Mouse (Mus musculus): ENCODE measurements around the gene Cyp11a1. TPM values are rescaled to one million over a fixed set of nuclear protein-coding genes. Genes with fewer than 3 reads are reported as not detected.

Gene Cyp11a1
- total RNA-seq, 2 experiments from 2014 or later = 1.1 to 2.4 TPM

- DNase-seq (ENCODE audit: low spot score in 2 of 2) = no peak
Measured at GRCm38 (mm10) chr9:58003272-58003671, 2.9 kb upstream of the Cyp11a1 start.

- no peak for DNase-seq (ENCODE audit: low spot score in 2 of 2)
Measured at GRCm38 (mm10) chr9:58008336-58009014, 2.3 kb downstream of the Cyp11a1 start.

DNA sequence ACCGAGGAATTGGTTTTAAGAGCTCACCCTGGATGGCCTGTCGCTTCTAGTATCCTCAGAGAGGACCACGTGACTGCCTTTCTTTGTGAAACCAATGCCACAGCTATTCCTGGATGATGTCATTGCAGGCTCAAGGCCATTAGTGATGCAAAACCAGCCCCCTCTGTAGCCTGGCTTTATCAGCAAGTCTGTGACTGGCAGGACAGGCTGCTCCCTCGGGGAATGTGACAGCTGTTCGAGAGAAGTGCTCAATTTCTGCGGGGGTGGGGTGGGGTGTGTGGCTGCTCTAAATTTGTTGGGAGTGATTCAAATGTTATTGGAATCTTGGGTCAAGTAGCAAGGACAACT lies 2.8 kb downstream of the Cyp11a1 start:
- peak; percentile 60 to 80 for DNase-seq (ENCODE audit: low spot score in 2 of 2)

DNA sequence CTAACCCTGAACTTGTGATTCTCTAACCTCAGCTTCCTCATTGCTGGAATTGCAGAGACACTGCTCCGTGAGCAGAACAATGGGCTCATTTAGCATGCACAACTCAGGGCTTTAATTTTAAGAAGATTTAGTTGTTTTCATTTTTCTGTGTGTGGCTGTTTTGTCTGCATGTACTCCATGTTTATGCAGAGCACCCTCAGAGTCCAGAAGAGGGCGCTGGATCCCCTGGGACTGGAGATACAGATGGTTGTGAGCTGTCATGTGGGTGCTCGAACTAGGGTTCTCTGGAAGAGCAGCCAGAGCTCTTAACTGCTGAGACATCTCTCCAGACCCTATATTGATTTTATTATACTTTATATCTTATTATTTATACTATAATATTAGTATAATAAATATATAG lies 3.4 kb downstream of the Cyp11a1 start:
- no peak for DNase-seq (ENCODE audit: low spot score in 2 of 2)

DNA sequence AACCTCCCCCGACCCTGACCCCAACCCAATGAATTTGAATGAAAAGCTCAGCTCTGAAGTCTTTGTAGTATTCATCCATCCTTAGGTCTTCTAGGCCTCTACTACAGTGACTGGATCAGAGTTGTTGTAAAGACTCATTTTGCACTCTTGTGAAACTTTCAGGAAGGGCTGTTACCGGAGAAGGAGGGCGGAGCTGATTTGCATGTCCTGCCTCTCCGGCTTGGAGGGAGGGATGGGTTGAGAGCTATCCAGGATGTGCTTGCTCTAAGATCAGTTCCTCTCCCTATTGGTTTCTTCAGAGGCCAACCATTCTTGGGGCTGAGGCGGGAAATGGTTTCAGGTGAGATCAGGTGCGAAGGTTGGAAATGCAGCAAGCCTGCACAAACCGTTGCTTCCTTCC lies 4.8 kb downstream of the Cyp11a1 start:
- DNase-seq (ENCODE audit: low spot score in 2 of 2) = no peak

GRCm38 (mm10) chr9:58011552-58011951 lies 5.3 kb downstream of the Cyp11a1 start:
- no peak for DNase-seq (ENCODE audit: low spot score in 2 of 2)

DNA sequence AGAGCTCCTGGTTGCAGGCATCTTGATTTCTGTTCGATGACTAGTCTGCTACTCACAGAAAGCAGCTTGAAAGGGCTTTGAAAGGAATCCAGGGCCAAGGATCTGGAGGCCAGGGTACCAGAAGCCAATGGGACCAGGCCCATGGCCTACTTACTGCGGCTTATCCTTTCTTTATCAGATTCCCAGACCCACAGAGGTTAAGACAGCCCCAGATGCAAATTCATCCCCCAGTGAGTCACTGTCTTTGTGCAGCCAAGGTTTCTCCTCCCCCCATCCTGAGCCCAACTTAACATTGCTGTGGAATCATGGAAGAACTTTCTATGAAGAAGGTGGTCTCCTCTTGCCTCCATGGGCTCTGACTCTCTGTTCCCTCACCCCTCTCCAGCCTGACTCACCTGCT lies 6.3 kb downstream of the Cyp11a1 start:
- DNase-seq (ENCODE audit: low spot score in 2 of 2) = no peak

- DNase-seq (ENCODE audit: low spot score in 2 of 2) = peak in 1 of 2 experiments; percentile 60
Measured at GRCm38 (mm10) chr9:58012935-58013334, 6.7 kb downstream of the Cyp11a1 start.

DNA sequence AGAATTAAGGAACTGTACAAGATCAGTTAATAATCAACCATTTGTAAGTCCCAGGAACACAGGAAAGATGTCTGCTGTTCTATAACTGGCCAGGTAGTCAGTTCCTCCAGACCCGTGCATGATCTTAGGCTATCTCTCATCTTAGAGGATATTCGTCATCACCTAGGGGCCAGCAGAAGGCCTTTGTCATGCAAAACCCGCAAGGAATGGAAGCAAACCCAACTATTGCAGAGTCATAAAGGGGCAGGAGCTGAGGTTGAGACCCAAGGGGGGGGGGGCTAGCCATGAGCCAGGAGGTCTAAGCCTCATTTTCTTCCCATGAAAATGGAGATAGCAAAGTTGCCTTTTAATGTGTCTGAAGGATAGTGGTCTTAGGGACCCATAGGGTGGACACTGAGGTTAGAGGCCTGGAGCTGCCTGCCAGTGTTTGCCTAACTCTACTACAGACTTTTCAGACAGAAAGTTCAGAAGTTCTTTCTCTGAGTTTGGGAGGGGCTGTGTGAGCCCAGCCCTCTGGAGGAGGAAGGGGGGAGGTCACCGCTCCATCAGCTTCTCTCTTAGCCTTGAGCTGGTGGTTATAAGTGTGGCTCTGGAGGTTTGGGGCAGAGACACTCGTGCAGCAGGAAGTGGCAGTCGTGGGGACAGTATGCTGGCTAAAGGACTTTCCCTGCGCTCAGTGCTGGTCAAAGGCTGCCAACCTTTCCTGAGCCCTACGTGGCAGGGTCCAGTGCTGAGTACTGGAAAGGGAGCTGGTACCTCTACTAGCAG lies 8.4 kb downstream of the Cyp11a1 start:
- no peak for DNase-seq (ENCODE audit: low spot score in 2 of 2)

- no peak for DNase-seq (ENCODE audit: low spot score in 2 of 2)
Measured at GRCm38 (mm10) chr9:58015856-58016255, 9.6 kb downstream of the Cyp11a1 start.

DNA sequence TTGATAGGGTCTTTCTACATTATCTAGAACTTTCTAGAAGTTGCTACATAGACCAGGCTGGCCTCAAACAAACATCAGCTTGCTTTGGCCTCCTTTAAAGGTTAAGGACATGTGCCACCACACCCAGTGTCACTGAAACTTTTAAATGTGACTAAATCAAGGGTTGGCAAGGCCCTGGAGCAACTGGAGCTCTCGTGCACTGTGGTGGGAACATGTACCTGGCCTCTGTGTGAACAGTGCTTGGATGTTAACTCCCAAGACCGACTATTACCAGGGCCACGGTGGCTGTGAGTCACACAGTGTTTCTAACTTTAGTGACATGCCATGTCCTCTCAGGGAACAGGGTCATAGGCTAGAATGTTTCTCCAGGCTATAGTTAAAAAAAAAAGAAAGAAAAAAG lies 10.8 kb downstream of the Cyp11a1 start:
- no peak for DNase-seq (ENCODE audit: low spot score in 2 of 2)

GRCm38 (mm10) chr9:58018385-58018784 lies 12.2 kb downstream of the Cyp11a1 start:
- no peak for DNase-seq (ENCODE audit: low spot score in 2 of 2)

DNA sequence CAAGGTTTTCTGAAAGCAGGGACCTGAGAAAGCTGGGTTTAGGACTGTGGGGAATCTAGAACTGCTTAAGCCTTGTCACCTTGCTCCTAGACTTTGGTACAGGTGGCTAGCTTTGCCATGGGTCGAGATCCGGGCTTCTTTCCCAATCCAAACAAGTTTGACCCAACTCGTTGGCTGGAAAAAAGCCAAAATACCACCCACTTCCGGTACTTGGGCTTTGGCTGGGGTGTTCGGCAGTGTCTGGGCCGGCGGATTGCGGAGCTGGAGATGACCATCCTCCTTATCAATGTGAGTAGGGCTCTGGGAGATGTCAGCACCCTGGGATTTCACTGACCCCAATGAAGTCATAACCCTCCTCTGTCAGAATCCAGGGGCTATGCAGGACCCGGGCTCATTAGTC lies 19.8 kb downstream of the Cyp11a1 start:
- DNase-seq (ENCODE audit: low spot score in 2 of 2) = no peak

- no peak for DNase-seq (ENCODE audit: low spot score in 2 of 2)
Measured at GRCm38 (mm10) chr9:58027426-58028180, 21.4 kb downstream of the Cyp11a1 start.

- DNase-seq (ENCODE audit: low spot score in 2 of 2) = no peak
Measured at GRCm38 (mm10) chr9:58028841-58029240, 22.6 kb downstream of the Cyp11a1 start.

DNA sequence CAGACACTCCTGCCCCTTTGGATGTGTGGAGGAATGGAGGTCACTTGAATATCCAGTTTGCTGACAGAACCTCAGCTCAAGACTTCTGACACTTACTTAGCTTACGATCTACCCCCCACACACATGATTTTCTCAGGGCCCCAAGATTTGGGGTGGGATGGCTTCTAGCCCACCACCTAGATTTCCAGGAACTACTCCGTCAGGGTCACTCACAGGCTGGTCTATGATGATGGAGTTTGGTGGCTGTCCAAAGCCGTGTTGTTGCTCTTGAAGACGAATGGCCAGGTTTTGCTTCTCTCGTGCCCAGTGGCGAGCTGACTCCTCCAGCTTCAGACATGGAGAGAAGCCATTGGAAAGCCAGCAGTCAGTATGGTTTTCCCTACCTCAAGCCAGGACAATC lies 23.4 kb downstream of the Cyp11a1 start:
- DNase-seq (ENCODE audit: low spot score in 2 of 2) = no peak

DNA sequence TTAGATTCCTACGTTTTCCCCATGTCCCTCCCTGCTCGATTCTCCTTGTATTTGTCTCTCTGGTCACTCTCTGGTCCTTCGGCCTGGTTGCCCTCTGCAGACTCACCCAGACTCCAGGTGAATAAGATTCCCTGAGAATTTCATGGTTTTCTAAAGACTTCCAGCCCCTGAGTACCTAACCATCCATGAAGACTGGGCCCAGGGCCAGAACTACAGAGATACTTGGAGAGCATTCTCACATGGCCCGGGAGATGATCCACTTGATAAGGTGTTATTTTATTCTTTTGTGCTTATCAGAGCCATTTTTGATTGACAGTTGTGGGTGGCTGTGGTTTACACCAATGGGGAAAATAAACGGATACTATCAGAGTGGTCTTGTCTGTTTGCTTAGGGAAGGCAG lies 25.7 kb downstream of the Cyp11a1 start:
- DNase-seq (ENCODE audit: low spot score in 2 of 2) = no peak

DNA sequence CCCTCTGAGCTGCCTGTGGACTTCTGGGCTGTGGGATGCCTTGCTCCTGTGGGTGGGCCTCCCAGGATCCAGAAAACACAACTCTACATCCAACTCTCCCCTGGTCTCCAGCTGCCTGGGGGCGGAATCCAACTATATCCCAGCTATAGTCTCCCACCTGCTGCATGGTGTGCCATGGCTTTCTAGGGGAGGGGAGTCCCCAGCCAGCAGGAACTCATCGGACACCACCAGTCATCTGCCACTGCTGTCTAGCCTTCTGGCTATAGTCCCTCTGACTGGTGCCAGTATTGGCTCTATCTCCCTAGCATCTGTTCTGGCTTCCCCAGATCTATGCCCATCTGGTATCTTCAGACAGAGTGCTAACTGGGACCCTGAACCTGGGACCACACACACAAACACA lies 29.3 kb downstream of the Cyp11a1 start:
- DNase-seq (ENCODE audit: low spot score in 2 of 2) = peak; percentile 70 to 81

GRCm38 (mm10) chr9:58035951-58036698 lies 29.9 kb downstream of the Cyp11a1 start:
- no peak for DNase-seq (ENCODE audit: low spot score in 2 of 2)

DNA sequence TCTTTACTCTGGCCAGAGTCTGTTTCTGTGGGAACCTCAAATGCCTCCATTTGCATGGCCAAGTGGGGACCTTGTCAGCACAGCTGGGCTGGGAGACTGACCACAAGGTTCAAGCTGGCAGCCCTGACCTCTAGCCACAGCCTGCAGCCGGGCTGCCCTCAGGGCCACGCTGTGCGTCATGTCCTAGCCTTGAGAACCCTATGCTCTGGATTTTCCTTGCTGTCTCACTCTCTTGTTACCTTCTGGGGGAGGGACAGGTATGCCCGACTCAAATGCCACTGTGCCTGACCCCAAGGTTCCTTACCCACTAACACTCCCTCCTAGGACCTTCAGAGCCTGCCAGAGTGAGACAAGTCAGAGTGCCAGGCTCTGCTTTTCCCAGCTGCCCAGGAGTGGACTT lies 30.8 kb downstream of the Cyp11a1 start:
- no peak for DNase-seq (ENCODE audit: low spot score in 2 of 2)

DNA sequence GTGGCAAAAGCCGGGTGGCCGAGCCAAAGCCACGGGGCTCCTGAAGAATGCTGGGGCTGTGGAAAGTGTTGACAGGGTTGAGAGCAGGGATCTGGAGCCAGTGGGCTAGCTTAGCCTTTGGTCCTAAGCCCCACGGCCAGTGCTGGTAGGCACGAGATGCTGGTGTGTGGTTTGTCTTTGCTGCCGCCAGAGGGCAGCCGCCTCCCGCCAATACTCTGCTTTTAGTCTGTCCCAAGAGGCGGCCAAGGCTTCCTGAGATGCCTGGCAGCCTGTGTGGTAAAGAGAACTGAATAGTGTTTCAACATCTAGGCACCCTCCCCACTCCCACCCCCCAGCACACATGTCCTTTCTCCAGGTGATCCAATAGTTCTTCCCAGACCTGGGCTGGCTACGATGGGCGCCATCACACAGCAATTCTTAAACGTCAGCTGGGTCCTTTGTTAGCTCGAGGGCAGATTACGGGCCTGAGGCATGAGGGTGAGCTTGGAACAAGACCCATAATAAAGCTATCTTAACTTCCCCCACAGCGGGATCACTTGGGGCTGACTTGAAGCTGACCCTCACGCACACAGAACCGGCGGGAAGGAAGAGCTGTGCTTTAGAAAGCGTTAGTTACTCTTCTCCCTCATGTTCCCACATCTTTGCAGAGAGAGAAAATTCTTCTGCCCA lies 32.4 kb downstream of the Cyp11a1 start:
- peak; percentile 80 to 88 for DNase-seq (ENCODE audit: low spot score in 2 of 2)

All from layer of hippocampus, postnatal 14 days (tissue).